Mouse (Mus musculus) kidney, embryonic 15.5 days (tissue): ENCODE data around the gene Pald1. TPM values are rescaled to one million over a fixed set of nuclear protein-coding genes. Genes with fewer than 3 reads are reported as not detected.

ENCODE experiments used
- ATAC-seq: fragments of 200-750 bp; cut with Nextera tagmentation; replicated peaks from 2 replicates; pipeline ENCODE4 v1.8.0; 2017; ENCODE audit warnings: moderate TSS enrichment; ENCODE audit not compliant: low FRiP score
- H3K27ac ChIP-seq: fragments of 300-500 bp; sonication (generic); 2 replicates; pipeline ENCODE4 v1.5.1; 2015; ENCODE audit warnings: mild to moderate bottlenecking, inconsistent platforms
- H3K27me3 ChIP-seq: fragments of 300-500 bp; sonication (generic); 2 replicates; pipeline ENCODE4 v1.6.1; 2015; ENCODE audit warnings: inconsistent platforms
- H3K36me3 ChIP-seq: fragments of 300-500 bp; sonication (generic); 2 replicates; pipeline ENCODE4 v1.6.1; 2015; ENCODE audit warnings: inconsistent platforms
- H3K4me1 ChIP-seq: fragments of 300-500 bp; sonication (generic); 2 replicates; pipeline ENCODE4 v1.6.1; 2015; ENCODE audit warnings: inconsistent platforms
- H3K4me2 ChIP-seq: fragments of 300-500 bp; sonication (generic); 2 replicates; pipeline ENCODE4 v1.6.1; 2015; ENCODE audit warnings: moderate library complexity, mild to moderate bottlenecking, inconsistent platforms
- H3K4me3 ChIP-seq: fragments of 300-500 bp; sonication (generic); replicated peaks from 2 replicates; pipeline ENCODE4 v1.5.1; 2015; ENCODE audit warnings: mild to moderate bottlenecking, inconsistent platforms
- H3K9ac ChIP-seq: fragments of 300-500 bp; sonication (generic); 2 replicates; pipeline ENCODE4 v1.6.1; 2015; ENCODE audit warnings: mild to moderate bottlenecking, inconsistent platforms
- H3K9me3 ChIP-seq: fragments of 300-500 bp; sonication (generic); replicated peaks from 2 replicates; pipeline ENCODE4 v1.6.1; 2016; ENCODE audit warnings: inconsistent platforms
- WGBS: fragments of 180-500 bp; shearing (Covaris S2); methylation state at CpG from one replicate; pipeline ENCODE4 v1.1.7; 2015; ENCODE audit warnings: mixed read lengths; 5-methylcytosine and 5-hydroxymethylcytosine counted together
- polyA plus RNA-seq: library from polyadenylated mRNA; unstranded; fragments of >200 nt; fragmentation: Nextera tagmentation; extraction: Ambion mirVana; gene quantifications from 2 replicates; pipeline ENCODE4 v1.2.1, GENCODE M21; 2015

Gene Pald1
- polyA plus RNA-seq, 1 experiment from 2014 or later = 37.3 TPM

DNA sequence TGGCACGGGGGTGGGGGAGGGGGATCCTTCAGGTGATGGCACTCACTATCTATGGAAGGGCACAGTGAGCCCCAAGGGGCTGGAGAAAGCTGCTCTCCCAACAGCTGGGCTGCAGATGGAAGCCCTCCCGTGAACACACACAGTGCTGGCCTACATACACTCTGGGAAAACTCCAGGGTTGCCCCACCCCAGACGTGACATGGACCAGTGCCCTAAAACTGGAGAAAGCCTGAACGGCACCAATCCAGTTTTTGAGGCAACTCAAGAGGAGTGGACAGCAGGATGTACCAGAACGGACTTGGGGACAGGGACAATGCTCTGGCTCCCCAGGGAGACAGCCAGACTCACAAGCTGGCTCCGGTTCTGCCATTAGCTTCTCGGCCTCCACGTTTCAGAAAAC lies 58.6 kb downstream of the Pald1 start:
- Histone ChIP-seq H3K9ac (no peak overlapping the region), H3K4me1 (peaks cover 14% of the 10 kb centered on the region), H3K4me2 (no peak overlapping the region), H3K9me3 (no peaks in the 10 kb centered on the region), H3K4me3 (no peak overlapping the region), H3K27me3 (no peaks in the 10 kb centered on the region), H3K27ac (no peak overlapping the region), H3K36me3 (peaks cover 38% of the 10 kb centered on the region)
- no peak for ATAC-seq
- WGBS = 71% methylated on average over 8 of the region's 8 CpGs

DNA sequence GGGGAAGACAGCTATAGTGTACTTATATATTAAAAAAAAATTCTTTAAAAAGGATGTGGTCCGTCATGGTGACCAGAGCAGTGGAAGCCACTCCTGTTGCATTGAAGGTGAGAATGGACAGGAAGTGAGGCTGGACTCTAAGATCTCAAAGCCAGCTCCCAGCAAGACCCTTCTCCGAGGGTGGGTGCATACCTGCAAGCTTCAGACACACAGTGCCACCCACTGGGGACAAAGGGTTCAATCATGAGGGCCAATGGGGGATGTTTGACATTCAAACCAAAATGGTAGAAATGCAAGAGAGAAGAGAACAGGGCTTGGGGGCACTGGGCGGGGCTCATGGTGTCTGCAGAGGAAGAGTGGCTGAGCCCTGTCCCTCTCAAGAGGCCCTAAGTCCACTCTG lies 64.8 kb downstream of the Pald1 start:
- no peak overlapping the region for H3K4me2 ChIP-seq
- no peak overlapping the region for H3K4me3 ChIP-seq
- no peak overlapping the region for H3K9ac ChIP-seq
- 88% methylated on average over 3 of the region's 3 CpGs for WGBS
- no peaks in the 10 kb centered on the region for H3K27me3 ChIP-seq
- H3K36me3 ChIP-seq = peaks cover 43% of the 10 kb centered on the region
- H3K4me1 ChIP-seq = peaks cover 10% of the 10 kb centered on the region; the same call in 1 of the 2 replicates
- no peaks in the 10 kb centered on the region for H3K9me3 ChIP-seq
- H3K27ac ChIP-seq = no peak overlapping the region
- ATAC-seq = no peak

DNA sequence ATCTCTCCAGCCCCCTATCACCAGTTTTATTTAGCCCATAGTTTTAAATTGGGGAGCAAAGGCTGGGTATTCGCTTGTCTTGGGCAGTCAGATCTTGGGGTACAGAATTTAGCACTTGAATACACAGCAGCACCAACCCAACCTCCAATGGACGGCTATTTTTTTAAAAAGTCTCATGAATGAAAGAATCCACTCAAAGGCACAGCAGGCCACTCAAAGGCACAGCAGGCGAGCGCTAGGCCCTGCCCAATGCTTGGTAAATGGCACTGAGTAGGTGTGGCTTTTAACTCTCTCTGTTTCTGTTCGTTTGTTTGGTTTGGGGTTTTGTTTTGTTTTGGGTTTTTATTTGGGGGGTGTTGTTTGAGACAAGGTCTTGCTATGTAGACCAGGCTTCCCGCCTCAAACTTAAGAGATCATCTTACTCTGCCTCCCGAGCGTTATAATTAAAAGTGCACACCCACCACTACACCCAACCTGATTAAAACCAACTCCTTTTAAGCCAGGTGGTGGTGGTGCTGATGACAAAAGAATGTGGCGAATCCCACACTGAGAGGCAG lies 67.9 kb downstream of the Pald1 start:
- 59% methylated on average over 9 of the region's 9 CpGs for WGBS
- no peaks in the 10 kb centered on the region for H3K27me3 ChIP-seq
- no peak overlapping the region for H3K27ac ChIP-seq
- H3K36me3 ChIP-seq = peaks cover 17% of the 10 kb centered on the region
- no peak overlapping the region for H3K4me3 ChIP-seq
- H3K9me3 ChIP-seq = no peaks in the 10 kb centered on the region
- no peak for ATAC-seq
- no peak overlapping the region for H3K4me2 ChIP-seq
- H3K9ac ChIP-seq = no peak overlapping the region
- peaks cover 20% of the 10 kb centered on the region for H3K4me1 ChIP-seq

DNA sequence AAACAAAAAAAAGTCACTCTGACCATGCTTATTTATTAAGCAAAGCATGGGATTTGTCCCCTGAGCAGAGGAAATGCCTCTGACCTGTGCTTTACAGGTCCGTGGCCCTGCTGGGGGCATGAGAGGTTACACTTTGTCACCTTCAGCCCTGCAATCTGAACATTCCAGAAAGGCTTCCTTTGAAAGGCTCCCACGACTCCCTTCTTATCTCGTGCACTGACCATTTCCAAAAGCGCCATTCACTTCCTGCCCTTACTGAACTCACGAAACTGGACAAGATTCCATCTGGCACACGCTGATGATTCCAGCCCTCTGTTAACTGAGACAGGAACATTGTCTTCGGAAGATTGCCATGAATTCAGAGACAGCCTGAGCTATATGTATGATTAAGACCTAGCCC lies 69.6 kb downstream of the Pald1 start:
- WGBS = 34% methylated on average over 7 of the region's 7 CpGs
- H3K4me3 ChIP-seq = no peak overlapping the region

DNA sequence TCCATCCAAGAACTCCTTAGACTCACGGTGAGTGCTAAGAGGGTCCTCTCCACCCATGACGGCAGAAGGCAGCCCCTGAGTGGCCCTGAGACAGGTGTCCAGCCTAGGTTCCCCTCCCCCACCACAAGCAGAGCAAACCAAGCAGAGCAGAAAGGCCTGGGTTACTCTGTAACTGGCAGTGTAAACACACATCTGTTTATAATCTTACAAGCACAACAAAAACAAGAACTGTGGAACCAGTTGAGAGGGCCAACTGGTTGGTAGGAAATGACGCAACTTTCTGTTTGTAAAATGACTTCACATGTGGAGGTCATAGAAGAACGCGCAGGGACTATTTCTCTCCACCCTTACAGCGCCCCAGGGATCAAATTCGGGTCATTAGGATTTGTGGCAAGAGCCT lies 70.6 kb downstream of the Pald1 start:
- Histone ChIP-seq H3K9ac (no peak overlapping the region), H3K9me3 (no peaks in the 10 kb centered on the region)

More for the DNA sequence above, 69.6 kb downstream of the Pald1 start:
- Histone ChIP-seq H3K27me3 (no peaks in the 10 kb centered on the region), H3K27ac (no peak overlapping the region), H3K36me3 (peaks cover 3% of the 10 kb centered on the region), H3K4me2 (no peak overlapping the region), H3K4me1 (peaks cover 25% of the 10 kb centered on the region), H3K9me3 (no peaks in the 10 kb centered on the region), H3K9ac (no peak overlapping the region)
- ATAC-seq = no peak

DNA sequence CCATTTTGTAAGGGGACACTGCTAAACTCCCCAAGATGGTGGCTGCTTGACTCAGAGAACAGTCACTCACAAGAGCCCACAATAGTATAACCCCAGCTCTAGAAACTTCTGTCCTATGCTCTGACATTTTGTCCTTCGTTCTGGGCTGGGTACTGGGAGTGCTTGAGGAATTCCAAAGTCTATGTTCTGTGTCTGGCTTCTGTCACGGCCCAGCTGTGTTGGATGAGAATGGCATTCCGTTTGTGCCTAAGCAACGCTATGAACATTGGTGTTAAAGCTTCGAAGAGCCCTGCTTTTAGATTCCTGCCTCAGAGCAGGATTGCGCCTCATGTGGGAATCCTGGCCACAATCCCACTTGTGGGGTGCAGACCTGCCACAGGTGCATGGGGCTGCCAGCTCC lies 71.2 kb downstream of the Pald1 start:
- ATAC-seq = peak; percentile 9; the same call in 1 of the 2 replicates
- Histone ChIP-seq H3K9ac (no peak overlapping the region), H3K36me3 (no peaks in the 10 kb centered on the region), H3K9me3 (no peaks in the 10 kb centered on the region), H3K4me3 (no peak overlapping the region), H3K27me3 (no peaks in the 10 kb centered on the region), H3K4me1 (peaks cover 24% of the 10 kb centered on the region), H3K27ac (peak overlapping the region; percentile 67), H3K4me2 (no peak overlapping the region)
- 67% methylated on average over 6 of the region's 6 CpGs for WGBS

More for the DNA sequence above, 70.6 kb downstream of the Pald1 start:
- no peaks in the 10 kb centered on the region for H3K36me3 ChIP-seq
- peak; percentile 79 for ATAC-seq
- H3K4me3 ChIP-seq = no peak overlapping the region
- no peak overlapping the region for H3K4me2 ChIP-seq
- H3K4me1 ChIP-seq = peaks cover 29% of the 10 kb centered on the region
- H3K27ac ChIP-seq = peak overlapping the region; percentile 67
- 20% methylated on average over 7 of the region's 7 CpGs for WGBS
- no peaks in the 10 kb centered on the region for H3K27me3 ChIP-seq

DNA sequence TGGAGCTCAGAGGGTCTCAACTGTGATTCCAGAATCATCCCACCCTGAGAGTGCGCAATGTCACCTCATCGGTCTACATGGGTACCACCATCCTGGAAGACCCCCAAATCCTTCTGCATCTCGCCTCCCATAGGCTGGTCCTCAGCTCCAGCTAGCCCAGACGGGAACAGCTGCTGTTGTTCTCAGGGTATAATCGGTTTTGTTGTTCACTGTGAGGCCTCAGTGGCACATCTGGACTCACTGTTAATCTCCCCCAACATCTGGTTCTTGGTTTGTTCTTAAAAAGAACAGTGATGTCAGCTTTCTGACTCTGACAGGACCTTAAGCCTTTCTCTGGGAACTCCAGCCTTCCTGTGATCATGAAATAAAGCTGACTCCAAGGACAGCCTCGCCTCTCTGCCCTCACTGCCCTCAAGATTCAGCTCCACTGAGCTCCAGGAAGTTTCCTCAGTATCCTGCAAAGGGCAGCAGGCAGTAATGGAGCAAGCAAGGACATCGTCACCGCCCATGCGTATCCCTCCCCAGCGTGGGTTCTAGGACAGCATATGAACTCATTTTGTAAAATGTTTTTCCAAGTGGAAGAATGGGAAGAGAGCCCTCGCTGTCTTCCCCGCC lies 74.5 kb downstream of the Pald1 start:
- Histone ChIP-seq H3K27ac (0 out of 2 replicates have a peak overlapping the region, but pooled peaks have one; percentile 7), H3K9ac (no peak overlapping the region), H3K4me3 (no peak overlapping the region), H3K36me3 (no peaks in the 10 kb centered on the region), H3K27me3 (no peaks in the 10 kb centered on the region), H3K4me1 (peaks cover 19% of the 10 kb centered on the region), H3K9me3 (no peaks in the 10 kb centered on the region), H3K4me2 (no peak overlapping the region)
- 47% methylated on average over 12 of the region's 12 CpGs for WGBS
- ATAC-seq = no peak

DNA sequence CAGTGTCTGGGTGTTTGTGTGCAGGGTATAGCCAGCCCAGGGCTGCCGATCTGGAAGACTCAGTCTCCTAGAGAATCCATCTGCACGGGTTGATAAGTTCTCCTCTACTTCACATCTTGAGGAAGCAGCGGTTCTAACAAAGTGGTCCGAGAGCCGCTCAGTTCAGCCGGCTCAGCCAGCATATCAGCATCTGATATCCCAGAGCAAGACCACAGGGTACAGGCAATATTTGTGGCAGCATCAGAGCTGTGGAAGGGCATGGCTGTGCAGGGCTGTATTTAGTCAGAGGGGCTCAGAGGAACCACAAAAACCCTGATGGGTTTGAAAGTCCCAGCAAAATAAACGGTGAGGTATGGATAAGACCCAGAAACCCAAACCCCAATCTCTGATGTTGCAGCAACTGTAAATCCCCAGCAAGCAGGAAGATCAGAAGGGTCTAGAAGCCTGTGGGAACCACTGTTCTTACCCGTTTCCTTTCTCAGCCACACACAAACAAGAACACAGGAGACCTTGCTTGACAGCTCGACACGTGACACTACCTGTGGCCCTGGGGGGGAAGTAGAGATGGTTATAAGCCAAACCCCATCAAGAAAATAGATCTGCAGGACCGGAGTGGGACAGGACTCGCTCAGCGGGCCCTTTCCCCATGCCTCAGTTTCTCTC lies 77.3 kb downstream of the Pald1 start:
- Histone ChIP-seq H3K9ac (no peak overlapping the region), H3K9me3 (no peaks in the 10 kb centered on the region), H3K4me1 (peaks cover 9% of the 10 kb centered on the region), H3K4me2 (no peak overlapping the region), H3K27ac (no peak overlapping the region), H3K36me3 (no peaks in the 10 kb centered on the region), H3K27me3 (no peaks in the 10 kb centered on the region), H3K4me3 (no peak overlapping the region)
- WGBS = 84% methylated on average over 13 of the region's 13 CpGs
- ATAC-seq = no peak

DNA sequence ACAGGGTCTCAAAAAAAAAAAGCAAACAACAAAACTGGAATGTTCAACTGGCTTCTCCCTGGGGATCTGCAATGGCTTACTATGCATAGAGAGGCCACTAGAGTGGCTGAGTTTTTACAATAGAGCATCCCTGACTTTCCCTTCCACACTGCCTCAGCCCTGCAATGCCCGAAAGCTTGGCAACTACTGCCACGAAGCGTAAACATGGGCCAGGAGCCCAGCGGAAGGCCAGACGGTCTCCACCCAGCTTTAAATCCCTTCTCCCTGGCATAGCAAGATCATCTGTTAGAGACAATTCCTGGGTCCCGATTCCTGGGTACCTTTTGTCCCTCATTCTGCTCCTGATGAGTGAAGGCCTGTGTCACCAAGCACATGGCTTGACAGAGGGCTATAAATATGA lies 79.3 kb downstream of the Pald1 start:
- Histone ChIP-seq H3K27ac (no peak overlapping the region), H3K36me3 (no peaks in the 10 kb centered on the region), H3K9me3 (no peaks in the 10 kb centered on the region), H3K4me1 (peaks cover 7% of the 10 kb centered on the region), H3K27me3 (no peaks in the 10 kb centered on the region), H3K4me3 (no peak overlapping the region), H3K9ac (no peak overlapping the region), H3K4me2 (no peak overlapping the region)
- WGBS = 81% methylated on average over 6 of the region's 6 CpGs
- ATAC-seq = no peak

DNA sequence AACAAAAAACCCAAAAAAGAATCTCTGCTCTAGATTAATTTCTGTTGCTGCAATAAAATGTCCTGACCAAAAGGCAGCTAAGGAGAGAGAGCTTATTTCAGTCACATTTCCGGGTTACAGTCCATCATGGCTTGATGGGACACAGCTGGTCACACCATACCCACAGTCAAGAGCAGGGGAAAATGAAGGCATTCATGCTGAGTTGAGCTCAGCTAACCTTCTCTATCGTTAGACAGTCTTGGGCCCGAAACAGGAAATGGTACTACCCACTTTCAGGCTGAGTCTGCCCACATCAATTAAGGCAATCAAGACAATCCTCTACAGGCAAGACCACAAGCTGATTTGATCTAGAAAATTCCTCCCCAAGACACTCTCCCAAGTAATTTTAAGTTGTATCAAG lies 82.3 kb downstream of the Pald1 start:
- H3K27me3 ChIP-seq = no peaks in the 10 kb centered on the region
- H3K36me3 ChIP-seq = no peaks in the 10 kb centered on the region
- H3K9me3 ChIP-seq = no peaks in the 10 kb centered on the region
- H3K4me2 ChIP-seq = no peak overlapping the region
- H3K27ac ChIP-seq = no peak overlapping the region
- H3K4me1 ChIP-seq = no peaks in the 10 kb centered on the region
- no peak for ATAC-seq
- H3K4me3 ChIP-seq = no peak overlapping the region
- 59% methylated on average over 3 of the region's 3 CpGs for WGBS
- H3K9ac ChIP-seq = no peak overlapping the region

DNA sequence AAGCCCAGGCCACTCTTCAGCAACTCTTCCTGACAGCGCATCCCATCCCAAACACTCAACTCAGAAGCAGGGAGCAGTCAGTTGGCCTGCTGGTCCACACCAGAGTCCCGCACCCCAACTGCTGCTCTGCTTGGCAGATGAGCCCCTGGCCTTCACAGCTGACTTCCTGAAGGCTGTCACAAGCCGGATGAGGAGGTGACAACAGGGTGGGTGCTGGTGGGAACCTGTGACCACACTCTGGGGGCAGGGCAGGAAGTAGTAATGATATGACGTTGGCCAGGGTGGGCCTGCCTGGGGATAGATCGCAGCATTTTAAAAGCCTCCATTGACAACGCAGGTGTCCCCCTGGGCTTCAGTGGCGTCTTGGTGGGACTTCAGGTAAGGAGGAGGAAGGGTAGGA lies 85.9 kb downstream of the Pald1 start, which contains the start of gene Prf1:
Prf1 (plus strand) TSS at position 357 of the 400 bp plus-strand sequence.
- 82% methylated on average over 7 of the region's 7 CpGs for WGBS
- Histone ChIP-seq H3K9me3 (no peaks in the 10 kb centered on the region), H3K27me3 (no peaks in the 10 kb centered on the region), H3K9ac (no peak within 1 kb of the TSS), H3K36me3 (no peaks in the 10 kb centered on the region), H3K4me1 (no peaks in the 10 kb centered on the region), H3K4me2 (no peak within 1 kb of the TSS), H3K27ac (no peak within 1 kb of the TSS), H3K4me3 (no peak within 1 kb of the TSS)
- ATAC-seq = no peak

DNA sequence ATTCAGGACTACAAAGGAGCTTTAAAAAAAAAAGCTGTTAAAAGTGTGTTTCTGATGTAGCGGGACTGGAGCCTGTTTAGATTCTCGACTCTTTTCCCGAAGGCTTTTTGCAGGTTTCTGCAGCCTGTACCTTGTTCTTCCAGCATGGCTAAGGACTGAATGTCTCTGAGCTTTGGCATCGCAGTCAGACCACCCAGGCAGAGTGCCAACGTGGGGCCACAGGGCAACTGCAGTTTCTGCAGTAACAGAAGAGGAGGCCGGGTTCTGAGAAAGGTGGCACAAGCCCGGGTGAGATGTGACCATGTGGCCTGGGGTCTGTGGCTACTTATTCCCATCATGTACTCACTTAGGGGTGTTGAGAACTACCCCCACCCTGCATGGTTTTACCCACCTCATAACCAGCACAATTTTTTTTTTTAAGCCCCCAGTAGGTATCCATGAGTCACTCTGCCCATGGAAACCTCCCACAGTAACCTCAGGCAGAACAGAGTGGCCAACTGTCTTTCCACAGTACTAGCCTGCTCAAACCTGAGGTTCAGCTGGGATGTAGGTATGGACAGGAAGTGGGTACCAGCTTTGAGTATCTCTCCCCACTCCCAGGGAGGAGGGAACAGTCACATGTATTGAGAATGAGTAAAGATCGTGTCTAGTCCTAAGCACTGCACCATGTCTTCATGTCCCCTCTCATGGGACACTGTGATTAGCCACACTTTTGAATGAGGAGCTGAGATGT lies 86.5 kb downstream of the Pald1 start:
- Histone ChIP-seq H3K4me1 (no peaks in the 10 kb centered on the region), H3K4me3 (no peak overlapping the region), H3K4me2 (no peak overlapping the region), H3K36me3 (no peaks in the 10 kb centered on the region), H3K27ac (no peak overlapping the region), H3K9me3 (no peaks in the 10 kb centered on the region), H3K9ac (no peak overlapping the region), H3K27me3 (no peaks in the 10 kb centered on the region)
- ATAC-seq = no peak
- 81% methylated on average over 8 of the region's 8 CpGs for WGBS
